Mouse (Mus musculus) adrenal gland, adult 8-10 months (tissue): Measurements from ENCODE around the gene Kcnq5. TPM values are rescaled to one million over a fixed set of nuclear protein-coding genes. Genes with fewer than 3 reads are reported as not detected.
"Not testable (repeated sequence)": the region's sequence is repeated elsewhere in the genome, so short reads cannot be mapped to it uniquely, and the experiment has no call there.

Source experiments
- DNase-seq: peaks from one replicate; pipeline ENCODE4 v3.0.0; 2022
- total RNA-seq, 4 experiments: library from RNA; stranded (reverse); gene quantifications; 2 replicates each; pipeline ENCODE4 v1.2.4; 2022

The Kcnq5 gene
- total RNA-seq, 4 experiments from 2014 or later = 1.3 to 1.8 (median 1.6) TPM

DNA sequence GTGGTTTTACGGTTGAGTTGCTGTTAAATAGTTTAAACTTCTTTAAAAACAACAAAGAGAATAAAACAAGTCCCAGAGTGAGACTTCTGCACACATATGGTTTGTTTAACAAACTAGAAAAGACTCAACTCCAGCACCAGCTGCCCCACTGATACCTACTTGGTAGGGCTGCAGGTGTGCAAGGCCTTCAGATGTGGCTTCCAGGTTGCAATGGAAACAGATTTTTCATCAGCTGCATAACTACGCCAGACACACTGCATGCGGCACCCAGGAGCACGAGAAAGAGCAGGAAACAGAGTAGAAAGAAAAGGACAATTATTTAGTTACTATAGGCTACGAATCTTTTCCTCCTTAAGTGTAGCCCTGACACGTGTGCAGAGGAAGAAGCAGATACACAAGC is 492.4 kb downstream of the Kcnq5 start:
- DNase-seq = no peak

DNA sequence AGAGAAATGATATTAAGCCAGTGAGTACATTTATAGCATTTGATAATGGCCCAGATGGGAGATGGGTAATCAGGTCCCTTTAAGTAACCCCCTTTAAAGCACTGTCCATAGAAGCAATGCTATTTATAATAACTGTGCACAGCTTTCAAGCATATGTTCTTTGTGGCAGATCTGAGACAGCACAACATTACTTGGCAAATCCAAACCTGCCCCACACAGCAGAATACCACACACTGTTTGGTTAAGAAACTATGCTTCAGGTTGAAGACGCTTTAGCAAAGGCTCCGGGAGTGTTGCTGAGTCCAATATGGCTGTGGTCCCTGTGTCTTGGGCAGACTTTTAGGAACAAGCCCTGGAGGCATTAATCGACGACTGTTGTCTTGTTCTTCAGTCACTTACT is 495.3 kb downstream of the Kcnq5 start:
- DNase-seq = no peak

GRCm38 (mm10) chr1:21460941-21461689 is 500.6 kb downstream of the Kcnq5 start:
- DNase-seq = peak; percentile 9

GRCm38 (mm10) chr1:21458581-21458980 is 503.2 kb downstream of the Kcnq5 start:
- no peak for DNase-seq

DNA sequence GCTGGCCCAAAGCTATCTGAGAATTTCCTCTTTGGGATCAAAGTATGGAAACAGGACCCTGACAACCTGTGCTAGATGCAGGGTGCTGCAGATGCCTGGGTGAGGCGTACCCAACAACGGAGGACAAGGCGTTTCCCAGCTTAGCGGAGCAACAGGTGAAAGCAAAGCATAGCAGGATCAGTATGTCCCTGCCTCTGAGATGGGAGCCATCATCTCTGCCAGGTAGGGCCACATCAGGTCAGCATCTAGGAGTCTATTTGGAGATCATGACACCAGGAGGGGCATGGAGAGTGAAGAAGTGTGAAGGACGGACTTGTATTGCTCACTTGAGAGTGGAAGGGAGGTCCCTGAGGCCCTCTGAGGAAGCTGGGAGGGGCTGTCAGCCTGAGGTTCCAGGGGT is 505.8 kb downstream of the Kcnq5 start:
- DNase-seq = no peak

GRCm38 (mm10) chr1:21448227-21448626 is 513.5 kb downstream of the Kcnq5 start:
- DNase-seq = no peak

GRCm38 (mm10) chr1:21436753-21437152 is 525.0 kb downstream of the Kcnq5 start:
- no peak for DNase-seq

- DNase-seq = no peak
Measured at GRCm38 (mm10) chr1:21434853-21435252, 526.9 kb downstream of the Kcnq5 start.

GRCm38 (mm10) chr1:21431666-21432065 is 530.1 kb downstream of the Kcnq5 start:
- no peak for DNase-seq

DNA sequence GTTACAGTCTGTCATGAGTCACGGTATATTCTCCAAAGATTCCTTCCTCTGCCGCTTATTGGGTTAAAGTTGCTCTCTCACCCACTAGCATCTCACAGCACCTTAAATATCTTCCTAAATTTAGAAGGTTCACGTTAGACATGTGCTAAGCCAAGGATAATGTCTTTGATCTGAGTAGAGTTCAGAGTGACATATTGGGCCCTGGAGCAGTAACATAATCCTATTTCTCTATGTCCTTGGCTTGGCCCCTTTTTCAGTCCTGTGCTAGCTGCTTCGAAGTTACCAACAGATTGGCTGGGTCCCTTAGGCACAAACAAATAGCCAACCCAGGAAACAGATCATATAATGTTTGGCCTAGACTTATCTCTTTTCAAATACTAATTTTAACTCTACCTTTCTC is 533.7 kb downstream of the Kcnq5 start:
- no peak for DNase-seq

- no peak for DNase-seq
Measured at GRCm38 (mm10) chr1:21425654-21426053, 536.1 kb downstream of the Kcnq5 start.

DNA sequence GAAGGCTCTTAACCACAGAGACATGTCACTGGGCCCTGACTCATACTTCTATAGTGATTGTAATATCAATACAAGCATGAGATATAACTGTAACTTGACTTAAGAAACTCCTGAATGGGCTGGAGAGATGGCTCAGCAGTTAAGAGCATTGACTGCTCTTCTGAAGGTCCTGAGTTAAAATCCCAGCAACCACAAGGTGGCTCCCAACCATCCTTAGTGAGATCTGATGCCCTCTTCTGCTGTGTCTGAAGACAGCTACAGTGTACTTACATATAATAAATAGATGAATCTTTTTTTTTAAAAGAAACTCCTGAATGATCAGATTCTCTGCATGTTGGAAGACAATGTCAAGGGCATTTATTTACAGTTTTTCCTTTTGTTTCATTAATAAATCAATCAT is 542.4 kb downstream of the Kcnq5 start:
- no peak for DNase-seq

DNA sequence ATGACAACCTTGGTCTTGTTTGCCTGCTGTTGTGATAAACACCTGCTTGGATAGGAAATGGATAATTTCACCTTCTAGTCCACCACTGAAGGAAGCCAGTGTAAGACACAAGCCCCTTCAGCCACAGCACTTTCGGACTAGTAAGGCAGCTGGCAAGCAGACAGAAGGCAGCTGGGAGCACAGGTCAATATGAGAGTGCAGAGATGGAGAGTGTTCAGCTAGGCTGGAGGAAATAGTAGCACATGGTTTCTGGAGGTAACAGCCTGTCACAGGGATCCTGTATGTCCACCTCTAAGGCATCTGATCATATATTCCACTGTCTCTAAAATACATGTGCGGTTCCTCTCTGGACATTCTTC is 549.6 kb downstream of the Kcnq5 start:
- DNase-seq = no peak

DNA sequence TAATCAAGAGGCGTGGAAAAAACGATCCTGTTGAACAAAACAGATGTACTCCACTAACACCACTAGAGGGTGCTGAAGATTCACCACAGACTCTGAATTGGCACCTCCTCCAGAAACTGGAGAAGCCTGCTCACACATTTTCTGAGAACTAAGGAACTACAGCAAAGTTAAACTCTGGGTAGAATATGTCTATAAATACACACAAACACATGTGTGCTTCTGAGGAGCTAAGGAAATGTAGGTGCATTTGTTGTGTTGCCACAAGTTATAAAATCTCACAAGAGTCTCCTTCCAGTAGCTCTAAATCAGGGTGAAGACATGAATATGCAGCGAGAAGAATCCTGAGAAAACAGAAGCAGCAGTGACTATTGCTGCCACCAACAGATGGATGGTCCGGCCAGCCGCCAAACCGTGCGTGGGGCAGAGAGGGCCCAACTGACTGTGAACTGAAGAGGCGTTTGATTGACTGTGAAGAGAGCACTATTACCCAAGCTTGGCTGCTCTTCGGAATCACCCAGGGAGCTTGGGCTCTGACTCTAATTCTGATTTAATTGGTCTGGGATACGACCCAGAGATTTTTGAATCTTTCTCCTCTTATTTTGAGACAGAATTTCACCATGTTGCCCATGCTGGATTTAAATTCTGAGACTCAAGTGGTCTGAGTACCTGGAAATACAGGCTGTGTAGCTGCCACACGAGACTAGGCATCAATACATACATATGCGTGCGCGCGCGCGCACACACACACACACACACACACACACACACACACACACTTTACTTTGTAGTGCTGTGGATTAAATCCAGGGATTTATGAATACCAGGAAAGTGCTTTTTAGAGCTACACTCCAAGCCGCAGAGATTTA is 550.2 kb downstream of the Kcnq5 start:
- peak; percentile 10 for DNase-seq

DNA sequence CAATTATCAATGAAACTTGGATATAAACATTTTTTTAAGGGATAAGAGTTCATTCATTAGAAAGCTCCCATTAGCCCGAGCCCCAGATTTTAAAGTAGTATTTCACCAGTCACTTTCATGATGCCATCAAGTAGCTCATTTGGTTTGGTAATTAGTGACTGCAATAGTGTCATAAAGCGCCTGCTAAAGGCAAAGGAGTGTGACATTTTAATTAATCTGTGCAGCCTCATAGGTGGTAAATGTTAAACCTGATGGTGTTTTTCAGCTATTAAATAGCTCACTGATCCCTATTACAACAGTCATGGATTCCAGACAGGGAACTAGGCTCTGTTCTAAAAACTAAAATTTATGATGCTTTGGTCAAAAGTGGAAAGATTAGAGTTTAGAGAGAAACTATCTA is 554.5 kb downstream of the Kcnq5 start:
- no peak for DNase-seq

GRCm38 (mm10) chr1:21402804-21403203 is 558.9 kb downstream of the Kcnq5 start:
- no peak for DNase-seq

DNA sequence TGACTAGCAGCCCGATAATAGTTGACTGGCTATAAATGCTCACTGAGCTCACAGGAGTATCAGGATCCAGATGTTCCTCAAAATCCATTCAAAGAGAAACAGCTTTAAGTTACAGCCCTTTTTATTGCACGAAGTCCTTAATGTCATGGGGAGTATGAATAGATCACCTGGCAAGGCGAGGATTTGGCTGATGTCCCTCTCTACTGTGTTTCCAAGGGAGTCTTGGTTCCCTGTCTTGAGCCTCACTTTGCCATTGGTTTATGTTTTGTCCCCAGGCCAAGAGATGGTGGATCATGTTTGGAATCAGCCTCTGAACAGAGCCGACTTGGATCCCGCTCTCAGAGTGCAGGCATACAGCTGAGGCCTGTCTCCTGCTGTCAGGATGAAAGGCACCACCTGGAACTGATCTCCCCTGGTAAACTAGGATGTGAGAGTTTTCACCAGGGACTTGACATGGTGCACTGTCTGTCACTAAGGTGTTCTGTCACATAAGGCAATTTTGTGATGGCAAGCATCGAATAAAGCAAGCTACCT is 570.5 kb downstream of the Kcnq5 start:
- DNase-seq = no peak

- no peak for DNase-seq
Measured at GRCm38 (mm10) chr1:21383256-21383655, 578.5 kb downstream of the Kcnq5 start, which contains the start of gene Khdc1b. Khdc1b (plus strand) TSS chr1:21383556.

DNA sequence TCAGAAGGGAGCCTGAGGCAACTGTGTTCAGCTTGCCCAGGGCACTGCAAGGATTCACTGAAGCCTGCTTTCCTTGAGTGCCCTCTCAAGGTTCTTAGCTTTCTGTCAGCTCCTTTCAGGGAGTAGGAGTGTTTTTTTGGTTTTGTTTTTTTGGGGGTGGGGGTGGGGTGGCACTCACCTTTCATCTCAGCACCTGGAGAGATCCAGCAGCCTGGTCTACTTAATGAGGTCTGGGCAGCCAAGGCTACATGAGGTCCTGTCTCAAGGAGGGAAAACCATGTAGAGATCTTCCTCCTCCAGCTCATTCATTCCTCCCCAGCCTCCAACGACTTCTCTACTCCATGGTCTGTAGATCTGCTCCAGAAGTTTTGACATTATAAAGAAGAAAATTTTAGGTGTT is 593.7 kb downstream of the Kcnq5 start, which contains the start of gene Khdc1c:
Gene Khdc1c, plus strand, starts transcription at position 301 of the 400 bp plus-strand sequence.
- DNase-seq = not testable (repeated sequence)

DNA sequence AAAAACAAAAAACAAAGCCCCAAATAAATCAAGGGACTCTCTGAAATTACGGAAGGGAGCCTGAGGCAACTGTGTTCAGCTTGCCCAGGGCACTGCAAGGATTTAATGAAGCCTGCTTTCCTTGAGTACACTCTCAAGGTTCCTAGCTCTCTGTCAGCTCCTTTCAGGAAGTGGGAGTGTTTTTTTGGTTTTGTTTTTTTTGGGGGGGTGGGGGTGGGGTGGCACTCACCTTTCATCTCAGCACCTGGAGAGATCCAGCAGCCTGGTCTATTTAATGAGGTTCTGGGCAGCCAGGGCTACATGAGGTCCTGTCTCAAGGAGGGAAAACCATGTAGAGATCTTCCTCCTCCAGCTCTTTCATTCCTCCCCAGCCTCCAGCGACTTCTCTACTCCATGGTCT is 612.4 kb downstream of the Kcnq5 start, which contains the start of gene Khdc1a:
Gene Khdc1a, plus strand, starts transcription at position 301 of the 400 bp plus-strand sequence.
- no peak for DNase-seq
